Comparison of ENCODE assay signal across 10 mouse cellular contexts in the genomic region with DNA sequence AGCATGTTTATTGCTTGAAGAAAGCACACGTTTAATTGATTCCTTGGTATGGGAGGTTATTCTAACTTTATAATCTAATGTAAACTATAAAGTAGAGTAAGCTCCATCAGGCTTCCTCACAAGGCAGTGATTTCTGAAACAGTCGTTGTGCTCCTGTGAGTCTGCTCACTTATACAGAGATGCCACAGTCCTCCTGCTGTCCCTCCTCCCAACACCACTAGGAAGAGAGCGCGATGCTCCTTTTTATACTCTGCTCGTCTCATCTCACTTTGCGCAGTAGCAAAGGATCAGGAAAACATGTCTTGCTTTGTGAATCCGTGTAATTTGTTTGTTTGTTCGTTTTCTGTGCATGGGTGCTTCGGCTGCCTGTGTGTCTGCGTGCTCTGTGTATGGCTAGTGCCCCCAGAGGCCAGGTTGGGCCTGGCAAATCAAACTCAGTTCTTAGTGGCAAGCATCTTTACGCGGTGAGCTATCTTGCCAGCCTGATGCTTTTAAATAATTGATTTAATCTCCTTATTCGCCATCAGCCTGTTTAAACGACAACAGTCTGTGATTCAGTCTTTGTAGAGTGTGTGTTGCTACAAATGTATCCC.
A peak's percentile ranks its signal among the peaks of the same experiment; 100 is the strongest.
DNase-seq lines count a peak whose midpoint lies in the region; ATAC-seq and TF ChIP-seq lines count a peak whose summit lies in the region.
"Had no signal": no experiment of that assay in that cellular context is flagged by ENCODE, and none has a peak within 500 bp of the region (broad histone marks: within the 10 kb centered on the region; RNA-seq: fewer than 3 reads in every experiment).

No protein-coding gene starts in this region.

- no peaks in the 10 kb centered on the region for H3K27me3 ChIP-seq in E14TG2a.4 (ENCODE audit: insufficient read depth, low read length)
- no peaks in the 10 kb centered on the region for H3K27me3 ChIP-seq in hindbrain, embryonic 16.5 days (replicated peaks; ENCODE audit: control insufficient read depth, insufficient read depth, low read length)
- H3K27me3 ChIP-seq: midbrain, embryonic 12.5 days had no signal

- WGBS in hindbrain, embryonic 16.5 days: 43% methylated on average over 14 of the region's 14 CpGs

- no peaks in the 10 kb centered on the region for H3K9me3 ChIP-seq in E14TG2a.4 (ENCODE audit: low read length)
- H3K9me3 ChIP-seq in hindbrain, embryonic 16.5 days (ENCODE audit: control insufficient read depth, low read length): no peaks in the 10 kb centered on the region
- H3K9me3 ChIP-seq: midbrain, embryonic 12.5 days had no signal

- H3K9ac ChIP-seq in hindbrain, embryonic 16.5 days (ENCODE audit: low read depth, low read length): no peak overlapping the region
- H3K9ac ChIP-seq: liver, embryonic 14.5 days; midbrain, embryonic 12.5 days had no signal

- no peaks in the 10 kb centered on the region for H3K36me3 ChIP-seq in E14TG2a.4 (ENCODE audit: insufficient read depth, low read length)
- H3K36me3 ChIP-seq in hindbrain, embryonic 16.5 days (ENCODE audit: control insufficient read depth, insufficient read depth, low read length): no peaks in the 10 kb centered on the region
- H3K36me3 ChIP-seq: midbrain, embryonic 12.5 days had no signal

- TF ChIP-seq CTCF in layer of hippocampus, adult 2 months (conservative IDR thresholded peaks at IDR 0.05): peak; percentile 75
- peak; percentile 28; the same call in 1 of the 2 replicates for TF ChIP-seq CTCF in E14TG2a.4 (conservative IDR thresholded peaks at IDR 0.05; ENCODE audit: low read length)

- H3K4me1 ChIP-seq in E14TG2a.4 (replicated peaks; ENCODE audit: low read depth, low read length): no peaks in the 10 kb centered on the region
- peaks cover 5% of the 10 kb centered on the region for H3K4me1 ChIP-seq in hindbrain, embryonic 16.5 days (ENCODE audit: control insufficient read depth, insufficient read depth, low read depth, low read length)

- peak; percentile 35 for DNase-seq in embryo, embryonic 10 days (ENCODE audit: low spot score)
- DNase-seq in embryo, embryonic 10.5 days (ENCODE audit: low spot score): no peak
- DNase-seq in layer of hippocampus, adult 2 months (ENCODE audit: low spot score in 2 of 2): no peak
- DNase-seq in layer of hippocampus, postnatal 36 days: no peak
- DNase-seq in thymus, adult 18-20 months: no peak
- no peak for DNase-seq in urinary bladder, postnatal 36 days (ENCODE audit: low spot score in 2 of 2)

- no peak overlapping the region for H3K4me2 ChIP-seq in hindbrain, embryonic 16.5 days (ENCODE audit: low read length)
- H3K4me2 ChIP-seq: midbrain, embryonic 12.5 days had no signal

- ATAC-seq in hindbrain, embryonic 16.5 days: 0 out of 2 replicates have a peak, but pooled peaks have one; percentile 52

- no peak overlapping the region for H3K27ac ChIP-seq in layer of hippocampus, adult 2 months
- no peak overlapping the region for H3K27ac ChIP-seq in hindbrain, embryonic 16.5 days (ENCODE audit: low read depth, low read length)
- H3K27ac ChIP-seq: liver, embryonic 14.5 days; midbrain, embryonic 12.5 days had no signal

- H3K4me3 ChIP-seq in layer of hippocampus, adult 2 months: no peak overlapping the region
- H3K4me3 ChIP-seq in E14TG2a.4 (replicated peaks; ENCODE audit: low read length): no peak overlapping the region
- H3K4me3 ChIP-seq in hindbrain, embryonic 16.5 days (ENCODE audit: low read length): no peak overlapping the region
- H3K4me3 ChIP-seq: midbrain, embryonic 12.5 days had no signal
